Mouse (Mus musculus) midbrain, embryonic 14.5 days (tissue): Measurements from ENCODE around the gene Bhlhe40. TPM values are rescaled to one million over a fixed set of nuclear protein-coding genes. Genes with fewer than 3 reads are reported as not detected.

ENCODE experiments used
- ATAC-seq: fragments of 200-750 bp; cut with Nextera tagmentation; 2 replicates; pipeline ENCODE4 v1.8.0; 2017; ENCODE audit warnings: moderate number of reproducible peaks, moderate library complexity; ENCODE audit not compliant: low FRiP score, low TSS enrichment
- DNase-seq: peaks from one replicate; pipeline ENCODE4 v3.0.0-alpha.2; 2015
- H3K27ac ChIP-seq: fragments of 300-500 bp; sonication (generic); replicated peaks from 2 replicates; pipeline ENCODE4 v1.5.1; 2014; ENCODE audit warnings: mild to moderate bottlenecking, low read depth, low read length, moderate library complexity
- H3K27me3 ChIP-seq: fragments of 300-500 bp; sonication (generic); 2 replicates; pipeline ENCODE4 v1.6.1; 2014; ENCODE audit warnings: low read length, control low read depth, mixed read lengths; ENCODE audit not compliant: control insufficient read depth, insufficient read depth
- H3K36me3 ChIP-seq: fragments of 300-500 bp; sonication (generic); 2 replicates; pipeline ENCODE4 v1.6.1; 2014; ENCODE audit warnings: low read length, control low read depth; ENCODE audit not compliant: control insufficient read depth, insufficient read depth
- H3K4me1 ChIP-seq: fragments of 300-500 bp; sonication (generic); 2 replicates; pipeline ENCODE4 v1.6.1; 2014; ENCODE audit warnings: mild to moderate bottlenecking, antibody characterized with exemption, low read length, control low read depth; ENCODE audit not compliant: control insufficient read depth, insufficient read depth
- H3K4me2 ChIP-seq: fragments of 300-500 bp; sonication (generic); 2 replicates; pipeline ENCODE4 v1.6.1; 2014; ENCODE audit warnings: mild to moderate bottlenecking, low read length, moderate library complexity
- H3K4me3 ChIP-seq: fragments of 300-500 bp; sonication (generic); replicated peaks from 2 replicates; pipeline ENCODE4 v1.5.1; 2014; ENCODE audit warnings: low read depth, low read length
- H3K9ac ChIP-seq: fragments of 300-500 bp; sonication (generic); replicated peaks from 2 replicates; pipeline ENCODE4 v1.6.1; 2014; ENCODE audit warnings: mild to moderate bottlenecking, low read length, moderate library complexity
- H3K9me3 ChIP-seq: fragments of 300-500 bp; sonication (generic); 2 replicates; pipeline ENCODE4 v1.6.1; 2016; ENCODE audit warnings: low read length, control low read depth, mixed read lengths; ENCODE audit not compliant: control insufficient read depth
- WGBS: fragments of 180-500 bp; shearing (Covaris S2); extraction: QIAGEN DNeasy Blood & Tissue Kit; methylation state at CpG from one replicate; pipeline ENCODE4 v1.1.7; 2014; 5-methylcytosine and 5-hydroxymethylcytosine counted together
- polyA plus RNA-seq: library from polyadenylated mRNA; unstranded; fragments of >200 nt; fragmentation: Nextera tagmentation; extraction: Ambion mirVana; gene quantifications from 2 replicates; pipeline ENCODE4 v1.2.1, GENCODE M21; 2014

Gene Bhlhe40
- polyA plus RNA-seq, 1 experiment from 2014 or later = 3.8 TPM

DNA sequence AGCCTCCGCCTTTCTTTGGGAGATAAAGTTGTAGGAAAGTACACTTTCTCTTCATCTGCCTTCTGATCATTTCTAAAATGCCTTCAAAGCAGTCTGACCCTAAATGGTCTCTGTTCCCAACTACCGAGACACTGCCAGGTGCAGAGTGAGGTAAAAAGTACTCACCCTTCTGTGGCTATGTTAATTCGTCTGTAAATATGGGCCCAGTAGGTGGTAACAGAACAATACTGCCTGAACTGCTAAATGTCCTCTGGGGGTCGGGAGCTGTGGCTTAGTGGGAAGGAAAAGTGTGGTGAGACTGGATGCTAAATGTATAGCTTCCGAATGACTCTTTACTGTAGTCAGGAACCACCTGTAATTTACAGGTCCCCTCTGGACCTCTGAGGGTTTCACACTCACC lies 16.1 kb upstream of the Bhlhe40 start:
- Histone ChIP-seq H3K4me2 (no peak overlapping the region), H3K27me3 (no peaks in the 10 kb centered on the region), H3K4me3 (no peak overlapping the region), H3K4me1 (no peaks in the 10 kb centered on the region), H3K9ac (no peak overlapping the region), H3K9me3 (no peaks in the 10 kb centered on the region), H3K27ac (no peak overlapping the region), H3K36me3 (no peaks in the 10 kb centered on the region)
- DNase-seq (no peak), ATAC-seq (no peak)
- 53% methylated on average over 5 of the region's 5 CpGs for WGBS

DNA sequence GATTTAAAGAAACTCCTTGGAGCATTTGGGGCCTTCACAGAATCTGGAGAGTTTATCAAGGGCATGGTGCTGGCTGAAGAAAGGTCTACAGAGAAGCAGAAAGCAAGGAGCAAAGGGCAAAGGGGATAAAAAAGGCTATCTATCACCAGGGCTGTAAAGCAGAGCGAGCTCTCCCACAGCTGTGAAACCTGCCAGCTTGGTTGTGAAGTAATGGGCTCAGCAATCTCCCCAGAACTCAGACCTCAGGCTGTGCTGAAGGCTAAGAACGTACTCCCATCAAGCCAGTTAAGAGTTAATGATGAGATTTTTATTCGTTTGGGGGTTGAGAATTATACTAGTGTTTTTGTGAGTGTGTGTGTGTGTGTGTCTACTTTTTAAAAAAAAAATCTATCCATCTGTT lies 13.3 kb upstream of the Bhlhe40 start:
- no peak for ATAC-seq
- no peaks in the 10 kb centered on the region for H3K9me3 ChIP-seq
- H3K4me2 ChIP-seq = no peak overlapping the region
- H3K9ac ChIP-seq = no peak overlapping the region
- H3K4me1 ChIP-seq = no peaks in the 10 kb centered on the region
- DNase-seq = no peak
- no peaks in the 10 kb centered on the region for H3K27me3 ChIP-seq
- H3K27ac ChIP-seq = no peak overlapping the region
- no peak overlapping the region for H3K4me3 ChIP-seq
- WGBS = 77% methylated on average over 3 of the region's 3 CpGs
- no peaks in the 10 kb centered on the region for H3K36me3 ChIP-seq

DNA sequence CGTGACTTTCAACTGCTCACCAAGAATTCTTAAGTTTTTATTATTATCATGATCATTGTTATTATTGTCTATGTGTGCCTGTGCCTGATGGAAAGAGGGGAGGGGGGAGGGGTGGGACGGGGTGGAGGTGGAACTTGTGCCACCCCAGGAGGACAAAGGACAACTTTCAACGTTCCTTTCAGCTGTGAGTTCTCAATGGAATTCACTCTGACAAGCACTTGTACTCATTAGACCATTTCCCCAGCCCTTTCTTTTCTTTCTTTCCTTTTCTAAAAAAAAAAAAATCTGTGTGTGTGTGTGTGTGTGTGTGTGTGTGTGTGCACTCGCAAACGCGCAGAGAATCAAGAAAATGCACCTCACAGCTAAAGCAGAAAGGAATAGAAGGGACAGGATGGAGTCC lies 12.4 kb upstream of the Bhlhe40 start:
- WGBS = 35% methylated on average over 6 of the region's 6 CpGs
- H3K9ac ChIP-seq = no peak overlapping the region
- H3K4me1 ChIP-seq = no peaks in the 10 kb centered on the region
- no peak overlapping the region for H3K4me3 ChIP-seq
- H3K27ac ChIP-seq = no peak overlapping the region
- no peak overlapping the region for H3K4me2 ChIP-seq
- no peaks in the 10 kb centered on the region for H3K9me3 ChIP-seq
- no peaks in the 10 kb centered on the region for H3K27me3 ChIP-seq
- no peaks in the 10 kb centered on the region for H3K36me3 ChIP-seq
- DNase-seq (no peak), ATAC-seq (no peak)

DNA sequence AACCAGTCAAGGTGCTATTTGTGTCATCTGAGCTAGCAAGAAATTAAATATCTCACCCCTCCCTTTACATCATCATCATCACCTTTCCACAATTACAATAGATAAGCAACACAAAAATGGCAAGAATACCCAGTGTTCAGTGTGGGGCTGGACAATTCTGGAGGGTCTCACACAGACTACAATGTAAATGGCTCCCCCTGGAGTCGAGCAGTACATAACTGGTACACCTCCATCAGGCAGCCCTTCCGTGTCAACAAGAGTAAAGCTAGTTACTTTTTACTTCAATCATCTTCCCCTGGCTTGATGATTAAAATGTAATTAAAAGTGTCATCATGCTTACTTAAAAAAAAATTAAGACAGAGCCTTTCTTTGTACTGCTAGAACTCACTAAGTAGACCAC lies 4.6 kb upstream of the Bhlhe40 start:
- H3K36me3 ChIP-seq = no peaks in the 10 kb centered on the region
- H3K4me2 ChIP-seq = no peak overlapping the region
- 51% methylated on average over 2 of the region's 2 CpGs for WGBS
- H3K4me3 ChIP-seq = no peak overlapping the region
- H3K9me3 ChIP-seq = no peaks in the 10 kb centered on the region
- H3K27ac ChIP-seq = no peak overlapping the region
- H3K4me1 ChIP-seq = peaks cover 6% of the 10 kb centered on the region; the same call in 1 of the 2 replicates
- peaks cover 3% of the 10 kb centered on the region; the same call in 1 of the 2 replicates for H3K27me3 ChIP-seq
- DNase-seq (peak; percentile 46), ATAC-seq (no peak)
- no peak overlapping the region for H3K9ac ChIP-seq

GRCm38 (mm10) chr6:108658051-108658415 lies 2.4 kb upstream of the Bhlhe40 start:
- DNase-seq (no peak), ATAC-seq (no peak)
- peaks cover 15% of the 10 kb centered on the region for H3K27me3 ChIP-seq
- peak overlapping the region; percentile 63; the same call in 1 of the 2 replicates for H3K9ac ChIP-seq
- H3K36me3 ChIP-seq = no peaks in the 10 kb centered on the region
- peaks cover 6% of the 10 kb centered on the region; the same call in 1 of the 2 replicates for H3K4me1 ChIP-seq
- H3K4me3 ChIP-seq = no peak overlapping the region
- peak overlapping the region; percentile 100 for H3K4me2 ChIP-seq
- WGBS = 61% methylated on average over 3 of the region's 3 CpGs
- H3K9me3 ChIP-seq = no peaks in the 10 kb centered on the region
- H3K27ac ChIP-seq = no peak overlapping the region

DNA sequence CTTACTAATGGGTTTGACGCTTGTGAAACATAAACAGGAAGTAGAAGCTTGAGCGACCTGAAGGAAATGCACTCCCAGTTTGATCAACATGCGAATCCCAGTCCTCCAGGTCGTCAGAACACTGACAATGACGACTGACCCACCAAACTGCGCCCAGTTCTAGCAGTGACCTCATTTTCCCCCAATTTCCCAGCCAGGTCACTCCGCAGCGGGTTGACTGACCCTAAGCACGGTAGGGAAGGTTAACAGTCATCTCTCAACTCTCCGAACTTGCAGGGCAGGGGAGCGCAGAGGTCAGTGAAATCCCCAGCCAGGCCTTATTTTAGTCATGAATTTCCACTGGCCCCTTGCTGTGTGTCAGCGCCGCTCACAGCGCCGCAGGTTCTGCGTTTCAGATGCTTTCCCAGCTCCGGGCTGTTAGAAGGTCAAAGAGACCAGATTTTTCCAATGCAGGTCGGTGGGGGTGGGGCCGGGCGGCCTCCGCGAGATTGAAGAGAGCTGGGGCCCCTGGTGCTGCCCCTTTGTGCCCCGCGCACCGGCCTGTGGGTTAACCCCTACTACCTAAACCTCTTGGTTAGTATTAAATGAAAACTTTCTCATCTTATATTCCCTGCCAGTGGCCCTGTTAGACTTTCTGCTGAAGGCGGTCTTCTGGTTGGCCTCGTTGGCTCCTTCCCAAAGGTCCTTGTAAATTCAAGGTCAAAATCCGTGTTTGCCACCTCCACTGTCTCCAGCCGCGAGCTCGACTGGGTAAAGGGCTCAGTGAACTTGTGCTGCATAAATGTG lies 1.8 kb upstream of the Bhlhe40 start:
- H3K4me3 ChIP-seq = peak overlapping the region; percentile 59
- H3K9ac ChIP-seq = peak overlapping the region; percentile 63
- peak; percentile 46 for DNase-seq
- peak overlapping the region; percentile 84 for H3K27ac ChIP-seq
- H3K27me3 ChIP-seq = peaks cover 15% of the 10 kb centered on the region
- H3K4me2 ChIP-seq = peak overlapping the region; percentile 100
- peaks cover 6% of the 10 kb centered on the region; the same call in 1 of the 2 replicates for H3K4me1 ChIP-seq
- H3K9me3 ChIP-seq = no peaks in the 10 kb centered on the region
- WGBS = 2% methylated on average over 31 of the region's 31 CpGs
- no peak for ATAC-seq
- no peaks in the 10 kb centered on the region for H3K36me3 ChIP-seq

DNA sequence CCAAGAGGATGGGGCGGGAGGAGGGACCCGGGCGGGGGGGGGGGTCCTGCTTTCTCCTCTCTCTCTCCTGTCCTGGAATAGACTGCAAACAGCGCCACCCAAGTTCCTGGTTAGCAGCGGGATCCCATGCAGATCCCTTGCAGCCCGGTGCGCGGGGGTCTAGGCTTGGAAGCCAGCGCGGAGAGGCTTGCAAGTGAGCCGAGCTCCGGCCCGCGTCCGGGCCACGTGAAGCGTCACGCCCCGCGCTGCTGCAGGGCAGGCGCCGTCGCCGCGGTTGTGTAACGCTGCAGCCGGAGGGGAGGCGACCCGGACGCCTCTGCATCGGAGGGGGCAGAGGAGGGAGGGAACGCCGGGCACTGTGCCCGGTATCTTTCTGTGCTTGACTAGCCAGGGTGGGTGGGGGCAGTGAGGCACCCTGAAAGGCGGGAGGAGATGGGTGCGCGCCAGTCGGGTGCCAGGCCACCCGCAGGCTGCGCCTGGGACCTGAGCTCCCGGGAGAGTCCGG lies 1.2 kb upstream of the Bhlhe40 start:
- H3K4me2 ChIP-seq = peak overlapping the region; percentile 100
- peak overlapping the region; percentile 84 for H3K27ac ChIP-seq
- under 1% methylated on average over 40 of the region's 42 CpGs for WGBS
- peak; percentile 93 for DNase-seq
- peak overlapping the region; percentile 63 for H3K9ac ChIP-seq
- peaks cover 15% of the 10 kb centered on the region for H3K27me3 ChIP-seq
- no peaks in the 10 kb centered on the region for H3K9me3 ChIP-seq
- H3K36me3 ChIP-seq = no peaks in the 10 kb centered on the region
- peak overlapping the region; percentile 59 for H3K4me3 ChIP-seq
- H3K4me1 ChIP-seq = peaks cover 6% of the 10 kb centered on the region; the same call in 1 of the 2 replicates
- peak; percentile 84 for ATAC-seq

DNA sequence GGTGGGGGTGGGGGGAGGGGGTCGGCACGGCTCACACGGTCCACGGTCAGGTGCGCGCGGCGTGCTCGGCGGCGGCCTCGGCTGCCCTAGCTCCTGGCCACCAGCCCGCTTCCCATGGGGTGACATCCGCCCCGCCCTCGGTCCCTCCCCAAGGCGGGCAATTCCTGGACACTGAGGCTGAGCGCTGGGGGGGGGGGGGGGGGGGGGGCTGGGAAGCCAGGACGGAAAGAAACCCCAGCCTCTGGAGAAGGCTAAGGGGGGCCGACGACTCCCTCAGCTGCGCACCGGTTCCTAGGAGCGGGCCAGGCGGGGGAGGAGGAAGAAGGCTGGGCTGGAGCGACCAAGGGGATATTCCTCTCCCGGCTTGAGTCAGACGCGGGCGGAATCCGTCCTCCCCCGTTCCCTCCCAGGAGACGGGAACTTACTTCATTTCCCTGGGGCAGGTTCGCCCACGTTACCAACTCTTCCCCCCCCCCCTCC lies 663 bp upstream of the Bhlhe40 start:
- WGBS = under 1% methylated on average over 32 of the region's 35 CpGs
- DNase-seq (peak; percentile 80), ATAC-seq (peak; percentile 81)
- Histone ChIP-seq H3K4me2 (peak overlapping the region; percentile 100), H3K27me3 (peaks cover 15% of the 10 kb centered on the region), H3K9me3 (no peaks in the 10 kb centered on the region), H3K4me1 (peaks cover 6% of the 10 kb centered on the region; the same call in 1 of the 2 replicates), H3K9ac (peak overlapping the region; percentile 63), H3K27ac (peak overlapping the region; percentile 84), H3K36me3 (no peaks in the 10 kb centered on the region), H3K4me3 (peak overlapping the region; percentile 59)
